Mouse (Mus musculus): ENCODE measurements around the gene Palld. TPM values are rescaled to one million over a fixed set of nuclear protein-coding genes. Genes with fewer than 3 reads are reported as not detected.

Palld gene
- polyA plus RNA-seq, 1 experiment from 2014 or later, result 17.3 TPM

- Histone ChIP-seq H3K9ac (no peak overlapping the region), H3K27ac (no peak overlapping the region), H3K27me3 (replicated peaks) (no peaks in the 10 kb centered on the region), H3K4me2 (no peak overlapping the region), H3K4me3 (no peak overlapping the region), H3K4me1 (peaks cover 7% of the 10 kb centered on the region; the same call in 1 of the 2 replicates), H3K36me3 (replicated peaks) (no peaks in the 10 kb centered on the region), H3K9me3 (no peaks in the 10 kb centered on the region)
- WGBS, result 89% methylated on average over 4 of the region's 4 CpGs
- ATAC-seq (replicated peaks), result no peak
Measured at GRCm38 (mm10) chr8:61559979-61560378, 342.5 kb downstream of the Palld start.

DNA sequence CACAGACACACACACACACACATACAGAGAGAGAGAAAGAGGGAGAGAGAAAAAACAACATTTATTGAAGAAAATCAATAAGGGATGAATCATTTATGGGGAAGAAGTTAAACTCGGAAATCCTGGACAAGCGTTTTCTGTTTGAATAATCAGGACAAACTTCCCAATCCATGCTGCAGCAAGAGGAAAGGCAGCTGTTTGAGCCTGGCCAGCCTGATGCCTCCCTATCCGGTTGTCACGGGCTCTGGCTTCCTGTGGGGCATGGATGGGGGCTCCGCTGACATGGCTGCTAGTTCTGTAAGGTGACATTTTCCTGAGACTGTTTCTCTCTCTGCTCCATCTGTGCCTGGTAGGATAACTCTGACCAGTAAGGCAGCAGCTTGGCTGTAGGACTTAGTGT lies 343.0 kb downstream of the Palld start:
- no peaks in the 10 kb centered on the region for H3K27me3 ChIP-seq (replicated peaks)
- 70% methylated on average over 5 of the region's 5 CpGs for WGBS
- peaks cover 7% of the 10 kb centered on the region; the same call in 1 of the 2 replicates for H3K4me1 ChIP-seq

GRCm38 (mm10) chr8:61558051-61558846 lies 344.2 kb downstream of the Palld start:
- Histone ChIP-seq H3K27ac (no peak overlapping the region), H3K4me1 (peaks cover 7% of the 10 kb centered on the region; the same call in 1 of the 2 replicates), H3K36me3 (replicated peaks) (no peaks in the 10 kb centered on the region), H3K4me2 (no peak overlapping the region), H3K4me3 (no peak overlapping the region), H3K27me3 (replicated peaks) (no peaks in the 10 kb centered on the region), H3K9me3 (no peaks in the 10 kb centered on the region), H3K9ac (no peak overlapping the region)
- WGBS, result 86% methylated on average over 12 of the region's 12 CpGs
- ATAC-seq (replicated peaks), result no peak

More for the DNA sequence above, 343.0 kb downstream of the Palld start:
- no peak overlapping the region for H3K4me3 ChIP-seq
- H3K36me3 ChIP-seq (replicated peaks), result no peaks in the 10 kb centered on the region
- no peak overlapping the region for H3K9ac ChIP-seq
- no peak overlapping the region for H3K4me2 ChIP-seq
- no peak overlapping the region for H3K27ac ChIP-seq
- H3K9me3 ChIP-seq, result no peaks in the 10 kb centered on the region
- no peak for ATAC-seq (replicated peaks)

GRCm38 (mm10) chr8:61557036-61557435 lies 345.5 kb downstream of the Palld start:
- no peaks in the 10 kb centered on the region for H3K27me3 ChIP-seq (replicated peaks)
- H3K36me3 ChIP-seq (replicated peaks), result no peaks in the 10 kb centered on the region
- H3K4me3 ChIP-seq, result no peak overlapping the region
- H3K9me3 ChIP-seq, result no peaks in the 10 kb centered on the region
- H3K27ac ChIP-seq, result no peak overlapping the region
- H3K4me1 ChIP-seq, result peaks cover 7% of the 10 kb centered on the region; the same call in 1 of the 2 replicates
- H3K4me2 ChIP-seq, result no peak overlapping the region
- no peak overlapping the region for H3K9ac ChIP-seq
- ATAC-seq (replicated peaks), result no peak

GRCm38 (mm10) chr8:61556219-61556618 lies 346.3 kb downstream of the Palld start:
- no peaks in the 10 kb centered on the region for H3K9me3 ChIP-seq
- H3K4me1 ChIP-seq, result peaks cover 7% of the 10 kb centered on the region; the same call in 1 of the 2 replicates
- no peak for ATAC-seq (replicated peaks)
- 62% methylated on average over 8 of the region's 8 CpGs for WGBS
- no peak overlapping the region for H3K9ac ChIP-seq
- H3K4me2 ChIP-seq, result no peak overlapping the region
- H3K27ac ChIP-seq, result no peak overlapping the region
- no peaks in the 10 kb centered on the region for H3K27me3 ChIP-seq (replicated peaks)
- H3K36me3 ChIP-seq (replicated peaks), result no peaks in the 10 kb centered on the region
- H3K4me3 ChIP-seq, result no peak overlapping the region

DNA sequence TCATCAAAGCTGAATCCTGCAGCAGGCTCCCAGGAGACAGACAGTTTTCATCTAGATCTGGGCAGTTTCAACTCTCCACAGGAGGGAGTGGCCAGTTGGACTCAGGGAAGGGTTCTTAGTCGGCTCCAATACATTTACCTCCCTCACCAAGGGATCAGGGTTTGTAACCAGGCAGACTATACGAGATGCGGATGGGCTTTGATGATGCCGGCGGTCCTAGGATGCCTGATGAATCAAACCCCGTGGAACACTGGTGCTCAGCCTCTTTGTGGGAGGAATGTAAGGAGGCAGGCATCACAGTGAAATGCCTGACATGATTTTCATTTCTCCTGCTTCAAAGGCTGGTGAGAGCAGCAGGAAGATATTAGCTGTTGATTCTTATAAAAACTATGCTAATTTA lies 347.1 kb downstream of the Palld start:
- WGBS, result 30% methylated on average over 6 of the region's 6 CpGs

DNA sequence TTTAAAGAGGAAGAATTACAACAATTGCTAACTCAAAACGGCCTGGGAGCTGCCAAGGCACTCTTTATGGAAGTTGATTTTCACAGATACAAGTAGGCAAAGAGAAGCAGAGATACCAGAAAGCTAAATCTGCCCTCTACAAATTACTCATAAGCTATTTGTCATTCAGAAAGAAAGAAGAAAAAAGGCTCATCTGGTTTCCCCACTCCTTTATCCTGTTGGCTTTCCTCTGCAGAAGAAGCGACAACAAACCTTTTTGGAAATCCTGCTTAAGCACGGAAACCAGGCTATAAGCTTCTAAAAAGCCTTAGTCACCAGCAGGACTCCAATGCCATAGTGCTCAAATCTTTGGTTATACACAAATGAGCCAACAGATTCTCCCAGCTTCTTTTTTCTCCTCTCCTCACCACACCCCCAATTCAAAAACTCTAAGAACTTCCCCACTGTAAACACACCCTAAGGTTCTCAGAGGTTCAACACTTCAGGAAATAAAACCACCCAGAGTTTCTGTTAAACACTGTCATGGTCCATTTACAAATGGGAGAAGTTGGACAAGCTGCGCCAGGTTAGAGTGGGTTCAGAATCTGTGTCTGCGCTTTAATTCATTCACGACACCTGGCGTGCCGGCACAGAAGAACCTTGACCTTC lies 349.6 kb downstream of the Palld start:
- no peak overlapping the region for H3K27ac ChIP-seq
- 84% methylated on average over 8 of the region's 8 CpGs for WGBS
- H3K27me3 ChIP-seq (replicated peaks), result no peaks in the 10 kb centered on the region
- H3K4me2 ChIP-seq, result no peak overlapping the region
- H3K4me1 ChIP-seq, result peaks cover 7% of the 10 kb centered on the region; the same call in 1 of the 2 replicates
- no peak overlapping the region for H3K4me3 ChIP-seq
- no peak for ATAC-seq (replicated peaks)
- H3K9me3 ChIP-seq, result 0 out of 2 replicates have a peak, but pooled peaks cover 2% of the 10 kb centered on the region
- no peak overlapping the region for H3K9ac ChIP-seq
- H3K36me3 ChIP-seq (replicated peaks), result peaks cover 12% of the 10 kb centered on the region; the same call in 1 of the 2 replicates

More for the DNA sequence above, 347.1 kb downstream of the Palld start:
- no peaks in the 10 kb centered on the region for H3K9me3 ChIP-seq
- H3K27ac ChIP-seq, result no peak overlapping the region
- peak; percentile 74 for ATAC-seq (replicated peaks)
- no peak overlapping the region for H3K4me2 ChIP-seq
- H3K4me3 ChIP-seq, result no peak overlapping the region
- H3K4me1 ChIP-seq, result peaks cover 7% of the 10 kb centered on the region; the same call in 1 of the 2 replicates
- no peak overlapping the region for H3K9ac ChIP-seq
- H3K36me3 ChIP-seq (replicated peaks), result no peaks in the 10 kb centered on the region
- H3K27me3 ChIP-seq (replicated peaks), result no peaks in the 10 kb centered on the region

GRCm38 (mm10) chr8:61552221-61552620 lies 350.3 kb downstream of the Palld start:
- no peak for ATAC-seq (replicated peaks)
- Histone ChIP-seq H3K4me2 (no peak overlapping the region), H3K27me3 (replicated peaks) (no peaks in the 10 kb centered on the region), H3K4me3 (no peak overlapping the region), H3K9me3 (0 out of 2 replicates have a peak, but pooled peaks cover 2% of the 10 kb centered on the region), H3K9ac (no peak overlapping the region), H3K27ac (no peak overlapping the region), H3K36me3 (replicated peaks) (peaks cover 12% of the 10 kb centered on the region; the same call in 1 of the 2 replicates), H3K4me1 (peaks cover 7% of the 10 kb centered on the region; the same call in 1 of the 2 replicates)
- WGBS, result 59% methylated on average over 6 of the region's 6 CpGs

DNA sequence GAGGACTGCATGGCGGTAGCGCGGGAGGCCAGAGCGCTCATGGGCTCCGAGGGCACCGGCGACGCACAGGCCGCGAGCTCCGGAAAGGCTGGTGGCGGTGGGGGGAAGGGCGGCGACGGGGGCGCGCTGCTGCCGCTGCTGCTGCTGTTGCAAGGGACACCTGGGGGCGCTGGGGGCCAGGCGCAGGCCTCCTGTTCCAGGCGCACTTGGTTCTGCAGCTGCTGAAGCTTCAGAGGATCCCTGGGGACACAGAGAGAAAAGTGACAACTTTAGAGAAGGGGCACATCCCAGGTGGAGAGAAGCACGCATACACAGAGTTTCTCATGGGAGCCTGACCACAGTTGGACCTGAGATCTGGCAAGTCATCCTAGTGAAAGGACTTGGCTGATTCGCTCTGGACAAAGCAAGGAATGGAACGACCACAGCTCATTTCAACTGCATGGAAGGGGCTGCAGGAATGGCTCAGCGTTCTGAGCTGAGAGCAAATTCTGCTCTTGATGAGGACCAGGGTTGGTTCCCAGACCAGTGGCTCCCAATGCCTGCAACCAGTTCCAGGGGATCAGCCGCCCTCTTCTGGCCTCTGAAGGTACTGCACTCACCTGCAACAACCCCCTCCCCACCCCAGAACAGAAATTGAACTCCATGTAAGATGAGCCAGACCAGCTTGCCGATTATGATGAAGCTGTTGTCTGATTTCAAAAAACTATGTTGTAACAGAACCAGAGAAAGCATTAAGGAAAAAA lies 352.3 kb downstream of the Palld start:
- H3K27me3 ChIP-seq (replicated peaks), result no peaks in the 10 kb centered on the region
- no peak overlapping the region for H3K9ac ChIP-seq
- no peak overlapping the region; the same call in 1 of the 2 replicates for H3K4me2 ChIP-seq
- H3K36me3 ChIP-seq (replicated peaks), result peaks cover 12% of the 10 kb centered on the region; the same call in 1 of the 2 replicates
- H3K27ac ChIP-seq, result no peak overlapping the region
- H3K4me3 ChIP-seq, result no peak overlapping the region
- WGBS, result 49% methylated on average over 27 of the region's 27 CpGs
- H3K9me3 ChIP-seq, result 0 out of 2 replicates have a peak, but pooled peaks cover 2% of the 10 kb centered on the region
- no peak for ATAC-seq (replicated peaks)
- H3K4me1 ChIP-seq, result peaks cover 2% of the 10 kb centered on the region; the same call in 1 of the 2 replicates

GRCm38 (mm10) chr8:61549585-61549984 lies 352.9 kb downstream of the Palld start:
- H3K9ac ChIP-seq, result no peak overlapping the region
- no peak overlapping the region; the same call in 1 of the 2 replicates for H3K4me2 ChIP-seq
- 0 out of 2 replicates have a peak, but pooled peaks have one; percentile 20 for ATAC-seq (replicated peaks)
- no peaks in the 10 kb centered on the region for H3K27me3 ChIP-seq (replicated peaks)
- WGBS, result 70% methylated on average over 41 of the region's 41 CpGs
- H3K9me3 ChIP-seq, result 0 out of 2 replicates have a peak, but pooled peaks cover 2% of the 10 kb centered on the region
- H3K36me3 ChIP-seq (replicated peaks), result peaks cover 12% of the 10 kb centered on the region; the same call in 1 of the 2 replicates
- H3K27ac ChIP-seq, result no peak overlapping the region
- no peak overlapping the region for H3K4me3 ChIP-seq
- H3K4me1 ChIP-seq, result no peaks in the 10 kb centered on the region

DNA sequence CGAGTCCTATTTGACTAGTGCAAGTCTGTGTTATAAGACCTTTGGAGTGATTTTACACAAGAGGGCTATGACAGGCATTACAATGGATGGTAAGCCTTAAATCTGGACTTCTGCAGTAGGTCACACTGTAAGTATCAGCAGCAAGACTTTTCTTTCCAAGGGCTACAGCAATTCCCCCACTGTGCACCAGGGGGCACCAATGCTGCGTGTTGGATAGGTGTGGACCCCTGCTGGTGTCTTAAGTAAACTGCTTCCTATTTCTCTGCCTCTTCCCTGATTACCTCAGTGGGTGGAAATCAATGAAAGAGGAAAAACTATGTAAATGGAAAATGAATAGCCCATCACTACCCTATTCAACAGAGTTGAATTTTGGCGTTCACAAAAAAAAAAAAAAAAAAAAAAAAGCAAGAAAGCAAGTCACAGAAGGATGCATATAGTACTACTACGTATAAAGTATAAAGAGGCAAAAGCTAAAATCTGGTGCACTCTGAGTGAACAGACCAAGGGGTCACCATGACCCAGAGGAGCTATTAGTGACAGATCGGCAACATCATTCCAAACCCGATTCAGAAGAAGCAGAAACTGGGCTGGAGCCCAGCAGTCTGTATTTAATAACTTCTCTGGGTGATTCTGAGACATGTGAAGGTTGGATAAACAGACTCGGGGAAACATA lies 362.5 kb downstream of the Palld start:
- Histone ChIP-seq H3K27ac (no peak overlapping the region), H3K4me3 (no peak overlapping the region), H3K36me3 (replicated peaks) (no peaks in the 10 kb centered on the region), H3K9ac (no peak overlapping the region), H3K27me3 (replicated peaks) (no peaks in the 10 kb centered on the region), H3K9me3 (no peaks in the 10 kb centered on the region), H3K4me2 (no peak overlapping the region), H3K4me1 (no peaks in the 10 kb centered on the region)
- WGBS, result 48% methylated on average over 7 of the region's 7 CpGs
- ATAC-seq (replicated peaks), result peak; percentile 78
